Mouse (Mus musculus): ENCODE data around the gene Eya4. TPM values are rescaled to one million over a fixed set of nuclear protein-coding genes. Genes with fewer than 3 reads are reported as not detected.
A peak's percentile ranks its signal among the peaks of the same experiment; 100 is the strongest.

Eya4 gene
- polyA plus RNA-seq, 1 experiment from 2014 or later = 0.60 TPM

- H3K4me2 ChIP-seq = no peak overlapping the region
- no peak for ATAC-seq (replicated peaks; ENCODE audit: insufficient number of reproducible peaks, insufficient read depth, low FRiP score, low read depth)
- H3K9me3 ChIP-seq (replicated peaks) = no peaks in the 10 kb centered on the region
- H3K4me1 ChIP-seq (replicated peaks) = no peaks in the 10 kb centered on the region
- no peaks in the 10 kb centered on the region for H3K36me3 ChIP-seq
- H3K27me3 ChIP-seq = no peaks in the 10 kb centered on the region
- 58% methylated on average over 1 of the region's 1 CpGs for WGBS
- H3K27ac ChIP-seq = no peak overlapping the region
- H3K9ac ChIP-seq = no peak overlapping the region
- no peak overlapping the region for H3K4me3 ChIP-seq
These were observed 260.3 kb downstream of the Eya4 start for GRCm38 (mm10) chr10:23090323-23090722.

DNA sequence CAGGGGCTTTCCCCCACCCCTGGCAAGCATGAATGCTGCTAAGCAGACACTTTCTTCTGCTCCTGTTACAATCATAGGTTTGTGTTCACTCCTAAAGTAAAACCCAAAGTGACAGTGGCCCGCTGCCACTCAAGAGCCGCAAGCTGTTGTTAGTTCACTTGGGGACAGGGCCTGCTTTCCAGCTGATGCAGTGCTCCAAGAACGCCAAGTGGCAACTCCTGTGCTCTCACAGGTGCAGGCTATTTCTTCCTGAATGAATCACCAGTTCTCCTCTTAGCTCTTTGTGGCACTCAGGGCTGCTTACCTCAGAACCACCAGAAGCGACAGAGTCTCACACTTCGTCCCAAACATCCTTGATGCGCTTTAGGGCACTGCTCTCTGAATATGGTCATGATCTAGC is 261.3 kb downstream of the Eya4 start:
- no peak overlapping the region for H3K9ac ChIP-seq
- WGBS = 74% methylated on average over 6 of the region's 6 CpGs
- no peak overlapping the region for H3K27ac ChIP-seq
- H3K27me3 ChIP-seq = no peaks in the 10 kb centered on the region
- no peak overlapping the region for H3K4me2 ChIP-seq
- no peaks in the 10 kb centered on the region for H3K9me3 ChIP-seq (replicated peaks)
- no peak for ATAC-seq (replicated peaks; ENCODE audit: insufficient number of reproducible peaks, insufficient read depth, low FRiP score, low read depth)
- no peak overlapping the region for H3K4me3 ChIP-seq
- H3K36me3 ChIP-seq = no peaks in the 10 kb centered on the region
- no peaks in the 10 kb centered on the region for H3K4me1 ChIP-seq (replicated peaks)

DNA sequence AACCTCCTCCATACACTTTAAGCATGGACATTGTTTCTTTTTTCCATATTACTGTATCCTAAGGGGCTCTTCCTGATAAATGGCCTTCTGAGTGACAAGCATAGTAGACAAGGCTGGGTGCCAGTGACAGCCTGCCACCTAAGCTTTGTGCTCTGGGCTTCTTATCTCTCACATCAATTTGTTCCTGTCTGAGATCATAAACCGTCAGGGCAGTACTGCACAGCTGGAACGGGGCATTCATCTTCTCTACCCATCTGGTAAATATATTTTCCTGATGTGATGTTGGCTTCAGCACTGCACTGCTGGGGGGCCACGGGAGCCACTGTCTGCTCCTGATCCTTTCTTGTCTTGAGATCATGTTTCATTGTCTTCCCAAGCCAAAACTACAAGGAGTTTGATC is 261.8 kb downstream of the Eya4 start:
- no peak for ATAC-seq (replicated peaks; ENCODE audit: insufficient number of reproducible peaks, insufficient read depth, low FRiP score, low read depth)
- 23% methylated on average over 3 of the region's 3 CpGs for WGBS
- H3K4me2 ChIP-seq = no peak overlapping the region
- no peak overlapping the region for H3K9ac ChIP-seq
- no peaks in the 10 kb centered on the region for H3K4me1 ChIP-seq (replicated peaks)
- no peaks in the 10 kb centered on the region for H3K9me3 ChIP-seq (replicated peaks)
- H3K4me3 ChIP-seq = no peak overlapping the region
- no peak overlapping the region for H3K27ac ChIP-seq
- no peaks in the 10 kb centered on the region for H3K27me3 ChIP-seq
- no peaks in the 10 kb centered on the region for H3K36me3 ChIP-seq

DNA sequence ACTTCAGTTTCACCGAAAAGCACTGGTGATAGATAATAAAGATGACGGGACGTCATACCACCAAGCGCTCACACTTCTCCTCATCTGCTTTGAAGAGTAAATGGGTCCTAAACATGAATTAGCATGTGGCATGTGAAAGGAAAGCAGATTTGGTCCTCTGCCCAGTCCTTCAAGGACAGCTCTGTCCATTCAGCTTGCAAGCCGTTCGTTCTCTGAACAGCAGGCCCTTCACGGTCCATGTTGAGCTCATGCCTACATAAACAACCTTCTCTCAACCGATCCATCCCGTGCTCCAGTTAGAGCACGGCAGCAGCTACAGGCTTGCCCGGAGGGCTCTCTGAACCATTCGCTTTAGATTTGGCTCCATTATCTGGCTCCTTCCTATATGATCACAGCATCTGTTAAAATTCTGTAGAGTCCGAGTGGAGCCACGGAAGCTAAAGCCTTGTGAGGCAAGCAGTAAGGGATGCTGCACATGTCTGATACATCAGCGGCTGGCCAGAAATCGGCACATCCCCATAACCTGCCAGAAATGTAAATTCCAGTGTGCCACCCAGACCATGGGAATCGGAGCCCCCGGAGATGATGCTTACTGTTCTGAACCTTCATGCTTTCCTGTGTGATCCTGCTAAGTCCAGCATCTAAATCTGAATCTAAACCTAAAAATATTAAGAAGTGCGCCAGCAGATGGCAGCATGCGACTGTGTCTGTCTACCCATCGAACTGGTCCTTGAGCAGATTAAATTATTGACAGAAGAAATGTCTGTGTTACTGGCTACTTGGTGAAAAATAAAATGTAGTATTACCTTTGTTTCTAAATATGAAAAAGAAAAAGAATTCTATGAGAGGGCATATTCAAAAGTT is 264.0 kb downstream of the Eya4 start:
- Histone ChIP-seq H3K9ac (no peak overlapping the region), H3K4me1 (replicated peaks) (no peaks in the 10 kb centered on the region), H3K4me2 (peak overlapping the region; percentile 13; the same call in 1 of the 2 replicates), H3K36me3 (no peaks in the 10 kb centered on the region), H3K27me3 (no peaks in the 10 kb centered on the region), H3K9me3 (replicated peaks) (no peaks in the 10 kb centered on the region), H3K27ac (no peak overlapping the region), H3K4me3 (no peak overlapping the region)
- 60% methylated on average over 21 of the region's 21 CpGs for WGBS
- ATAC-seq (replicated peaks; ENCODE audit: insufficient number of reproducible peaks, insufficient read depth, low FRiP score, low read depth) = no peak

DNA sequence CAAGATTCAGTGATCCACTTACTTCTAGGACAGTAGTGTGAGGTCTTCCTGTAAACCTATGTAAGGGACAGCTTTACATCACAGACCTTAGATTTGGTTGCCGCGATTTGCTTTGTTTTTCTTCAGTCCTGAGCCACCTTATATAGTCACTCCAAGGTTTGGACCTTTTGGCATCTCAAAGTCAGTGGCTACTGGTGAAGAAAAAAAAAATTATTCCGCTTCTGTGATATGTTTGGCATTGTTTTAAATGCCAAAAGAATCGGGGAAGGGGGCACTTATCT is 269.1 kb downstream of the Eya4 start:
- Histone ChIP-seq H3K36me3 (no peaks in the 10 kb centered on the region), H3K9ac (no peak overlapping the region), H3K4me2 (no peak overlapping the region), H3K27ac (no peak overlapping the region), H3K4me3 (no peak overlapping the region), H3K9me3 (replicated peaks) (no peaks in the 10 kb centered on the region), H3K4me1 (replicated peaks) (no peaks in the 10 kb centered on the region), H3K27me3 (no peaks in the 10 kb centered on the region)
- WGBS = 24% methylated on average over 4 of the region's 4 CpGs
- ATAC-seq (replicated peaks; ENCODE audit: insufficient number of reproducible peaks, insufficient read depth, low FRiP score, low read depth) = no peak

- no peaks in the 10 kb centered on the region for H3K36me3 ChIP-seq
- no peak overlapping the region; the same call in 1 of the 2 replicates for H3K27ac ChIP-seq
- no peaks in the 10 kb centered on the region for H3K4me1 ChIP-seq (replicated peaks)
- WGBS = 34% methylated on average over 24 of the region's 24 CpGs
- no peak for ATAC-seq (replicated peaks; ENCODE audit: insufficient number of reproducible peaks, insufficient read depth, low FRiP score, low read depth)
- no peaks in the 10 kb centered on the region for H3K27me3 ChIP-seq
- H3K4me2 ChIP-seq = peak overlapping the region; percentile 47
- H3K9me3 ChIP-seq (replicated peaks) = no peaks in the 10 kb centered on the region
- peak overlapping the region; percentile 13; the same call in 1 of the 2 replicates for H3K4me3 ChIP-seq
- no peak overlapping the region; the same call in 1 of the 2 replicates for H3K9ac ChIP-seq
These were observed 269.6 kb downstream of the Eya4 start for GRCm38 (mm10) chr10:23080749-23081547.

DNA sequence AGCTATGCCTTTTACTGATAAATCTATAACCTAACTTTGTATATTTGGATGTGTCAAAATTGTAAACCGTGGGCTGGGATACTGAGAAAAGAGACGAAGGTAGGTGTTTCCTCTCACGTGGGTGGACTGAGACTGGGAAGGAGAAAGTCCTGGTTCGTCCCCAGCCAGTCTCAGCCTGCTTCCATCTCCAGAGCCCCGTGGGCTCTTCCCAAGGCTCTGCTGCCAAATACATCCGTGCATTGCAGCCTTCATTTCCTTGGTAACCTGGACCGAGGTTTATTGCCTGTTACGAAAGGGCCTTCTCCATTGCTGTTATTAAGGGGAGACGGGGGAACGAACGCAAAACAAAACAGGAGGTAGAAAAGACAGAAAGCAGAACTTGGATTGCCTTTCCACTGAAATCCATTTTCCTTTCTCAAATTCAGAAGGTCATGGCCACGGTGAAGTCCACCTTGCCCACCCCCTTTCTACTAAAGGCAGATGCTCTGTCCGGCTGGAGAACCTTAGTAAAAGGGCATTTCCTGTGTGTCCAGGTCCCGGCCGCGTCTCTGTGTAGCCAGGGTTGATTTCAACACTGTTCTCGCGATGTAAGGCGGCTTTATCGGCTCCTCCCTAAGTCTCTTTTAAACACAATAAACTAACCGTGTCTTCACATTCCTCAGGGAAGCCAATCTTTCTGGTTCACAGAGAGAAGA is 273.7 kb downstream of the Eya4 start:
- ATAC-seq (replicated peaks; ENCODE audit: insufficient number of reproducible peaks, insufficient read depth, low FRiP score, low read depth) = no peak
- H3K9me3 ChIP-seq (replicated peaks) = no peaks in the 10 kb centered on the region
- 0 out of 2 replicates have a peak overlapping the region, but pooled peaks have one; percentile 25 for H3K9ac ChIP-seq
- no peaks in the 10 kb centered on the region for H3K27me3 ChIP-seq
- peak overlapping the region; percentile 34 for H3K4me3 ChIP-seq
- peak overlapping the region; percentile 56 for H3K4me2 ChIP-seq
- H3K36me3 ChIP-seq = no peaks in the 10 kb centered on the region
- H3K27ac ChIP-seq = no peak overlapping the region
- no peaks in the 10 kb centered on the region for H3K4me1 ChIP-seq (replicated peaks)
- 45% methylated on average over 21 of the region's 21 CpGs for whole genome bisulfite sequencing

DNA sequence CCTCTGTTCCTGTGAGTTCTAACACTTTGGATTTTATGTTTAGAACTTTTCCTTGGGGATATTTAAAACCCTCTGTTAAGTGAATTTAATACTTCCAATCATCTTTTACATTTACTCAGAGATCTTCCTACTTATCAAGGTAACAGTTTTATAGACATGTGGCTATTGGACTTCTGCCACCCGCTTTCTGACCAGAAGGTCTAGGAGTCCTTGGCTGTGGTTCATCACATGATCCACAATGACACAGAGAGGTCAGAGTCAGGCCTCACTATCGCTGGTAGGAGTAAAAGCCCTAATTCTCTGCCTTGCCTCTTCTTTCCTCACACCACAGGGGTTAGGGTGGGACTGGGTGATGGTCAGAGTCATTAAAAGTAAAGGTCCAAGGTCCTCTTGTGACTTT is 277.2 kb downstream of the Eya4 start:
- H3K4me2 ChIP-seq = no peak overlapping the region
- H3K4me1 ChIP-seq (replicated peaks) = no peaks in the 10 kb centered on the region
- H3K27ac ChIP-seq = no peak overlapping the region
- no peak overlapping the region for H3K4me3 ChIP-seq
- no peaks in the 10 kb centered on the region for H3K9me3 ChIP-seq (replicated peaks)
- no peaks in the 10 kb centered on the region for H3K36me3 ChIP-seq
- no peaks in the 10 kb centered on the region for H3K27me3 ChIP-seq
- WGBS = 70% methylated on average over 2 of the region's 2 CpGs
- ATAC-seq (replicated peaks; ENCODE audit: insufficient number of reproducible peaks, insufficient read depth, low FRiP score, low read depth) = no peak
- no peak overlapping the region for H3K9ac ChIP-seq

GRCm38 (mm10) chr10:23063637-23064036 is 286.9 kb downstream of the Eya4 start:
- no peak overlapping the region for H3K27ac ChIP-seq
- no peaks in the 10 kb centered on the region for H3K9me3 ChIP-seq (replicated peaks)
- no peak overlapping the region for H3K9ac ChIP-seq
- no peak overlapping the region for H3K4me2 ChIP-seq
- H3K36me3 ChIP-seq = no peaks in the 10 kb centered on the region
- no peak overlapping the region for H3K4me3 ChIP-seq
- no peak for ATAC-seq (replicated peaks; ENCODE audit: insufficient number of reproducible peaks, insufficient read depth, low FRiP score, low read depth)
- H3K4me1 ChIP-seq (replicated peaks) = no peaks in the 10 kb centered on the region
- H3K27me3 ChIP-seq = no peaks in the 10 kb centered on the region
- WGBS = 43% methylated on average over 6 of the region's 6 CpGs

DNA sequence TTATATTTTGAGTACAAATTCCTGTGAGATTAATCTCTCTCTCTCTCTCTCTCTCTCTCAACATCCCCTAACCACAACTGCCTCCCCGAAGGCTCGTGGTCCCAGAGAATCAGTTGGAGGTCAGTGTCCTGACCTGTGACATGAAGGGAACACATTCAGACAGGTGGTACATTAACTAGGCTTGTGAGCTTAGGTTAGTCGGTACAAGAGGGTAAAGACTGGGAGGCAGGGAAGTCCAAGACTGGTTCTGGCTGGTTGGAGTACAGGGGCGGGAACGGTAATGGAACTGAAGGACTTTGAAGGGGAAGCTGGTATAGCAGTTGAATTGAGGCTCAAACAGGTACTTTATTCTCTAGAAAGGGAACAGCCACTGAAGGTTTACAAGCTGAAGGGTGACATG is 287.9 kb downstream of the Eya4 start:
- H3K9me3 ChIP-seq (replicated peaks) = no peaks in the 10 kb centered on the region
- no peak overlapping the region for H3K4me2 ChIP-seq
- no peak overlapping the region for H3K4me3 ChIP-seq
- no peaks in the 10 kb centered on the region for H3K4me1 ChIP-seq (replicated peaks)
- no peaks in the 10 kb centered on the region for H3K36me3 ChIP-seq
- no peak overlapping the region for H3K9ac ChIP-seq
- no peak overlapping the region for H3K27ac ChIP-seq
- ATAC-seq (replicated peaks; ENCODE audit: insufficient number of reproducible peaks, insufficient read depth, low FRiP score, low read depth) = no peak
- no peaks in the 10 kb centered on the region for H3K27me3 ChIP-seq
- 81% methylated on average over 5 of the region's 5 CpGs for WGBS

GRCm38 (mm10) chr10:23060694-23061060 is 289.9 kb downstream of the Eya4 start:
- H3K9ac ChIP-seq = no peak overlapping the region
- 57% methylated on average over 3 of the region's 3 CpGs for WGBS
- H3K4me2 ChIP-seq = no peak overlapping the region
- no peak overlapping the region for H3K27ac ChIP-seq
- no peaks in the 10 kb centered on the region for H3K9me3 ChIP-seq (replicated peaks)
- H3K27me3 ChIP-seq = no peaks in the 10 kb centered on the region
- no peak for ATAC-seq (replicated peaks; ENCODE audit: insufficient number of reproducible peaks, insufficient read depth, low FRiP score, low read depth)
- no peak overlapping the region for H3K4me3 ChIP-seq
- H3K36me3 ChIP-seq = no peaks in the 10 kb centered on the region
- no peaks in the 10 kb centered on the region for H3K4me1 ChIP-seq (replicated peaks)

All from heart, embryonic 15.5 days (tissue).